Mouse (Mus musculus): ENCODE data around the gene Gpc3.

GRCm38 (mm10) chrX:52278687-52279359 is 334.9 kb downstream of the Gpc3 start:
- no peak for TF ChIP-seq CTCF (IDR thresholded peaks at IDR 0.05; ENCODE audit: low read depth, low read length)
- no peak for TF ChIP-seq POLR2A (IDR thresholded peaks at IDR 0.05; ENCODE audit: borderline replicate concordance, low read depth, low read length)
